Mouse (Mus musculus) spleen, embryonic (tissue): Measurements from ENCODE around the gene Lmntd1.

ENCODE experiments used
- CTCF ChIA-PET: fragments of 350-600 bp; sonication (Branson Sonifier 250); formaldehyde crosslinking; loops from one replicate; lab custom pipeline; 2022; lab: Charles Lee

Gene Lmntd1

DNA sequence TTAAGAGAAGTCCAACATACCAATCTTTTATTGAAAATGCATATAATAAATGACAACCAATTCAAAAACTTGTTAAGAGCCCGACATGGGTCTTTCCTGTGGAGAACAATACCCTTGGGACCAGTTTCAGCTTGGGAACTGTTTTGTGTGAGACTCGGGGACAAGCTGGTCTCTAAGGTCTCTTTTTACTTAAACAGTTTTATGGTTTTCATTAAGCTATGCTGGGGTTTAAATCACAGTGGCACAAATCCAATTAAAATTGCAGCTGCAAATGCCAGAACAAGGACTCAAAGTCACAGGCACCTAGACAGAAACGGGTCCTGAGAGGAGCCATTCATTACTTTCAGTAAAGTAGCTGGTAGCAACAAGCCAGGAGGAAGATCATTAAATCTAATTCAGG lies 8.9 kb downstream of the Lmntd1 start:
- CTCF ChIA-PET = no interaction called here

DNA sequence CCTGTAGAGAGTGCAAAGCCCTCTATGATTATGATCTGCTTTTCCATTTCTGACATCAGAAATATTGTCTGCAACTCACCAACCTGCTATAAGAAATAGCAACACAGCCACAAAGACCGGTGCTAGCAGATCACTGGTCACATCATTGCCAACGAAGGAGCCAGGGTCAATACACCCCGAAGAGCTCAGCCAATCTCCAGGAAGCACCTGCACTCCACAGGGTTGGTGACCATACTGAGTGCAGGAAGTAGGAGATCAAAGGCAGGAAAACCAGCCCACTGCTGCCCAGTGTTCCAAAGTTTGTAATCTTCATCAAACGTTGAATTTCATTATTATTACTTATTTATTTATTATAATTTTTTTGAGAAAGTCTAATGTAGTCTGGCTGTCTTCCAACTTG lies 9.5 kb downstream of the Lmntd1 start:
- CTCF ChIA-PET = no interaction called here

DNA sequence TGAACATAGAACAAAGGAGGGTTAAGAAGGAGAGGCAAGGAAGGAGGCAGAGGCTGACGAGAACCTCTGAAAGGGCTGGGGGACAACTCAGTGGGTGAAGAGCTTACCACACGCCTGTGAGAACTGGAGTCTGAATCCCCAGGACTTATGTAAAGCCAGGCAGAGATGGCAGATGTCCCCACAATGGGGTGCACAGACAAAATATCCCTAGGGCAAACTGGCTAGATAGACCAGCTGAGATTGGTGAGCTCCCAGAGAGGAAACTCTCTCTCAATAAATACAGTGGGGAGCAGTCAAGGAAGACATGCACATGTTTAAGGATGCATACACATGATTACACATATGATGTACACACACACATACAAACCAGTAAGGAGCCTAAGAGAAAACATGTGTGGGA lies 10.0 kb downstream of the Lmntd1 start:
- CTCF ChIA-PET = interaction anchor here (0.7 kb wide), 1 partner anchor 13 kb away, joined by 5 read pairs; no protein-coding TSS in a partner anchor

DNA sequence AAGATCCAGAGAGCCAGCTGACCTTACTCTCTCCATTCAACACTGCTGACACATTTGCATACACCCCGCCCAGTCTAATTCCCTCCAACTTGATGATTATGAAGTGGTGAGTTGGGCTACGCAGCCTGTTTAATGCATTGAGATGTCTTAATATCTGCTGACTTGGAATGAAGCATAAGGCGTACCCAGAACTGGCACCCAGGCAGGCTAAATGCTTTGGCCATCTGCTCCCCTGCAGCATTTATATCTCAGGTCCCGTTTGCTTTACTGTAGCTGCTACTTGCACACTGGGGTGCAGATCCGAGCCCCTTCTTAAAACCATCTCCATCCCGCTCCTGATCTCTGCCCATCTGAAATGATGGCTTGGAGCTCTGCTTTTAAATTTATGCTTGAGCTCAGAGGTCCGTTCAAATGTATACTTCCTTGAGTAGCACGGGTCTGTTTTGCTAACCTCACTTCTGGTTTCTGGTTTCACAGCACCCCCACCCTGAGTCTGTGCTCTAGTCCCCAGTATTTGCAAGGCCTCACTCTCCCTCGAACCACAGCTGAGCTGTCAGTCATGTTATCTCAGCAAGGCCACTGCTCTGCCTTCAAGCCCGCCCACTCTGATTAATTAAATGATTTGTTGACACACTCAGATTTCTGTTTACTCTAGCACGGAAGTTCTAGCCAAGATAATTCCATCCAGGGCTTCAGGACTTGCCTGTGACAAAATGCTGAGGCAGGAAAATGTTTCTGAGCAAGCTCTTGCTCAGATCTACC lies 15.1 kb downstream of the Lmntd1 start:
- CTCF ChIA-PET = interaction anchor here (0.6 kb wide), 1 partner anchor 1008 kb away, joined by 4 read pairs; no protein-coding TSS in a partner anchor

DNA sequence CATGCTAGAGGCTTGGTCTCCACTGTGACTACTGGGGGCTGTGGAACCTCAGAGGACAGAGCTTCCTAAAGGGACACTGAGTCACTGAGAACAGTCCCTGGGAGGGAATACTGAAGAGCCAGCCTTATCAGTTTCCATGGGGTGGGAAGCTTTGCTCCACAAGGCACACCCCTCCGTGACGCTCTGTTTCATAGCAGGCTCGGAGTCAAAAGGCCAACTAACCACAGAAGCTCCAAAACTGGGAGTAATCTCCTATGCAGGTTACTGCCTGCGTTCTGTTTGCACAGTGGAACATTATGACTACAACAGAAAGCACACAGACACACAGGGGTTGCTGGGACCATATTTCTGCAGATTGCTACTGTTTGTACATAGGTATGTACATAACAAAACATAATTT lies 18.2 kb downstream of the Lmntd1 start:
- CTCF ChIA-PET = no interaction called here

DNA sequence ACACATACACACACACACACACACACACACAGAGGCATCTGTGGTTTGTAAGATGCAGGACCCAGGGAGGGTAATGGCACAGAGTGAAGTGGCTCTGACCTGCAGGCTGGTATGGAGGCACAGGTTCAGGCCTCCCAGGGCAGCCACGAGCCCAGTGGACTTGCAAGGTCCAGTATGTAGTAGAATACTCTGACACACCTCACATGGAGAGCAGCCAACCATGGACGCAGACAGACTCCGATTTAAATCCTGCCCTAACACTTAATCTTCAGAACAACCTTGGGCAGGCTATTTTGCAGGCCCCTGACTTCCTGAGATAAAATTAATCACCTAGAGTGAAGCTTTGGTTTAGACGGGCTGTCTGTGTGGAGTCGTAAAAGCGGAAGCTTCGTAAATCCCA lies 20.1 kb downstream of the Lmntd1 start:
- CTCF ChIA-PET = no interaction called here

DNA sequence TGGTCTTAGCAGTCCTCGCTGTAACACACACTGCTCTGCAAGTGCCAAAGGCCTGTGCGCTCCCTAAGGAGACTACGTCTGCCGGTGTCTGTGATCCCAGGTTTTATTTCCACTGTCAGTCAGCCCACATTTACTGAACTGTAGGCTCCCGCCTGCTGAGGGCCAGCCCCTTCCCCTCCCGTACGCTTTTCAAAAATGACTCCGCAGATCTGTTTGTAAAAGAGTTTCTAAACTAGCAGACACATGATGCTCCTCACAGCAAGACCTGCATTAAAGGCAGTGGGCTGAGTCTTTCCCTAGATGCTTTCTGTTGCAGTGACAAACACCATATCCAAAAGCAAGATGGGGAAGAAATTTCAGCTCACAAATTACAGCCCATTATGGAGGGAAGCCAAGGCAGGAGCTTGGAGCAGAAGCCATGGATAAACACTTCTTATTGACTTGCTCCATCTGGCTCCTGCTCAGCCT lies 21.6 kb downstream of the Lmntd1 start:
- CTCF ChIA-PET = no interaction called here

DNA sequence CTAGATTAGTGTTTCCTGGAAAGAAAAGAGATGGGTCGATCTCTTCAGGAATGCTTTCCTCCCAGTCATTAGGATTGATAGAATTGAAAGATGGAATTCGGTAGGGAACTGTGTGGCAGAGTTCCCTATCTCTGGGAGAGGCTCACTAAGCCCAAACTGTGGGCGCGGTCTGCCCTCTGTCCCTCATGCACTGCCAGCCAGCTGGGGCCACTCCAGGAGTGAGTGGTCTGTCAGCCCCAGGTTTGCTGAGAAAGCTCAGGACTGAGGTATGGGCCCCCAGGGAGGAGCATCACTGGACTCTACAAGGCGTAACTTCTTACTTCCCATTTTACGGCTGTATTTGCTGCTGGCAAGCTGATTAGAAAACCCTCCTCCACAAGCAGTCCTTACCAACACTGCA lies 22.1 kb downstream of the Lmntd1 start:
- CTCF ChIA-PET = no interaction called here

DNA sequence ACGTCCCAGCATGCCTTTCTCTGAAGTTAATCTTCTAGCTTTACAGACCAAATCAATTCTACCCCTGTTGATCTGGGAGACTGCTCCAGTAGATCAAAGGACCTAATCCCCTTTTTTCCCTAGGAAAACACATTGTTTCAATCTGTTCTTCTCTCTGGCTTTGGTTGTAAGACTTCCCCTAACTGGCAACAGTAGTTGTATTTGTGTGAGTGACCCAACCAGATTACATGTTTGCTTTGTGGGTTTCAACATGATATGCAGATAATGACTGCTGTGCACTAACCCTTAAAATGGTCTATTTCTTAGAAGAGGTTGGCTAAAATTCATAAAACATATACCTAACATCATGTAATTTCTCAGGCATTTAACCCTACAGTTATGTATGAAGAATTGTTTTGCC lies 22.5 kb downstream of the Lmntd1 start:
- CTCF ChIA-PET = no interaction called here

DNA sequence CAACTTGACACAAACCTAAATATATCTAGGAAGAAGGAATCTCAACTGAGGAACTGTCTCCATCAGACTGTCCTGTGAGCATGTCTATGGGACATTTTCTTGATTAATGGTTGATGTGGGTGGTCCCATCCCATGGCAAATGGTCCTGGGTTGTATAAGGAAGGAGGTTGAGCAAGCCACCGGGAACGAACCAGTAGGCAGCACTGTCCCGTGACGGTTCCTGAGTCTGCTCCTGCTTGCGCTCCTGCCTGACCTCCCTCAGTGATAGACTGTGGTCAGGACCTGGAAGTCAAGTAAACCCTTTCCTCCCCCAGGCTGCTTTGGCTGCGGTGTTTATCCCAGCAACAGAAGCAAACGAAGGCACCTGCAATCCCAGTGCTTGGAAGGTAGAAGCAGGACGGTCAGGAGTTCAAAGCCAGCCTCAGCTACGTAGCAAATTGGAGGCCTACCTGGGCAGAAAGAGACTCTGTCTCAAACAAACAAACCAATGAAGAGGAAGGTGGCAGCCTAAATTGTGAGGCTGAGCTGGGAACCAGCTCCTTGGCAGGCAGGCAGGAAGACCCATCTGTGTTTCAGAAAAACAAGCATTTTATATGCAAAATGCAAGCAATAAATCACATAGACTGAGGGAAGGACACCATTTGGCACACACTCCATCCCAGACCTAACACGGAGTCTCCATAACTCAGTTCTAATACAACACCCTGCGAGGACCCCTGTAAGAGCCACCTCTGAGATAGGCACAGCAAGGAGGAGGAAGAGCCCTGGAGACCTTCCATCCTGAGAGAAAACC lies 23.4 kb downstream of the Lmntd1 start:
- CTCF ChIA-PET = no interaction called here

DNA sequence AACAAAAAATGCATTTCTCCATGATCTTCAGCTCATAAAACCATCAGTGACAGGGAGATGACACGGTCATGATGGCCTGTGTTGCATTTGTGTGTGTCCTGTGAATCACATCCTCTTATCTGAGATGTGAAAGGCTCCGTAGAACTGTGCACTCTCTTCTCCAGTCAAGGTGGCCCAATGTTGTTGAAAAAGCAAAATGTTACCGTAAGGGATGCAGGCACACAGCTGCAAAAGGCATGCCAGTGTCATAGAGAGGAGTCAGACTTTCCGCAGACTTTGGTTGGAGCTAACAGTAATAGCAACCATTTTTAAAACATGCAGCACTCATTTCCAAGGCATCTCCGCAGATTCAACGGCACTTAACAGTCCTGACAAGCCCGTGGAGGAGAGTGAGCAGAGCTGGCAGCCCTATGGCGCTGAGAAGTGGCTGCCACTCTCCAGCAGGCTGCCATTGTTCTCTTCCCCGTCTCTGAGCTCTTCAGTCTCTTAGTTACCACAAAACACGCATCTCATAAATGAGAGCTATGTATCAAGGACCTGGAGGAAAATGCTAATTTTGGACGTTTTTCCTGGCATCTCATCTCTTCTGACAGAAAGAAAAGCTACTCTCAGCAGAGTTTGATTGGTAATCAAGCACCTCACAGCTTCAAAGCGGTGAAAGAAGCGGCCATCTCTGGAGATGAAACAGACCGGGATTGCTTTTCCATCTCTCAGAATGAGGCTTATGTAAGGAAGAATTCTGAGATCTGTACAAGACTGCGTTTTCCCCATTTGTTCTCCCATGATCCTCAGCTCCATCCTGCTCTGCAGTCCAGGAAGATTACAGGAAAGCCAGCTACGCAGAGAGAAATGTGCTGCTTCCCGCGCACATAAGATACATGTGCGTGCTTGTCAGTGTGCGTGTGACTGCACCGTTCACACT lies 28.8 kb downstream of the Lmntd1 start:
- CTCF ChIA-PET = no interaction called here

DNA sequence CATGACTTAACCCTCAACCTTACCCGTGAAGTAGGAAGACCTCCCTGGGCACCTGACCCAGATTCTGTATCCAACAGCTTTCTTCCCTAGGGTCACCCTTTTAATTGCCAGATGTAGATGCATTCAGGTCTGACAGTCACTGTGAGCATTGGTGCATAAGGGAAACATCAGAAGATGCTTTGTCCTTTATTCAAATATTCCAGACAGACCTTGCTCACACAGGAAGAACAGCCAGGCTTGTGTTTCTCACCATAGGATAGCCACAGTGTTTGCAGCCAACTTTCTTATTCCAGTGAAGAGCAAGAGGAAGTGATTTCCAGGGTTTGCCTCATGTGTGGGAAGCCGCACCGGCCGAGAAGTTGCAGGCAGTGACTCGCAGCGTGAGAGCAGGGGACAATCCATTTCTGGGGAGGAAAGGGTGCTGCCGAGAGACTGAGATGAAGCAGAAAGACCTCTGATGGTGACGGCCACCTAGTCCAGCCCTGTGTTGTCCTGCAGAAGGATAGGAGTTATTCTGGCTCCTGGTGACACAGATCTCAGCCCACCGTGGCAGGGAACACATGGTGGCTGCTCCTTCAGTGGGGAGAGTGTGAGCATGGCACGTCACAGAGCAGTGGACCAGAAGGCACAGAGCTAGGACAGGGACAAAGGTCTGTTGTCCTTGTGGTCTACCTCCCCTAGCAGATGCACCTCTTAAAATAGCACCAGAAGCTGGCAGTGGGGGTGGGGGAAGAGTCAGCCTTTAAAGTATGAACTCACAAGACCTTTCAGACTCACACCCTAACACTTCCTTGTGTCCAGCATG lies 32.6 kb downstream of the Lmntd1 start:
- CTCF ChIA-PET = no interaction called here

DNA sequence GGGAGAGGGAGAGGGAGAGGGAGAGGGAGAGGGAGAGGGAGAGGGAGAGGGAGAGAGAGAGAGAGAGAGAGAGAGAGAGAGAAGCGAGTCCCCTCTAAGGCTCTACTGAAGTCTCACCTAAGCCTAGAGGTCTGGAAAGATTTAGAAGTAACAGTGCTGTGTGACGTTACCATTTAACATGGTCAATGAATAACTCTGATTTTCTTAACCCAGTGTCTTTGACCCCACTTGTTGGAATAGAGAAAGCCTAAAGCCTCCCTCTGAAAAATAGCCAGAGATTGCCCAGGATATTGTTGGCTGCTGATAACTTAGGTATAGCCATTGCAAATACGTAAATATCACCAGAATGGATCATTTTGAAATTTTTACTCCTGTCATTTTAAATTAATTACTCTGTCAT lies 34.4 kb downstream of the Lmntd1 start:
- CTCF ChIA-PET = no interaction called here

DNA sequence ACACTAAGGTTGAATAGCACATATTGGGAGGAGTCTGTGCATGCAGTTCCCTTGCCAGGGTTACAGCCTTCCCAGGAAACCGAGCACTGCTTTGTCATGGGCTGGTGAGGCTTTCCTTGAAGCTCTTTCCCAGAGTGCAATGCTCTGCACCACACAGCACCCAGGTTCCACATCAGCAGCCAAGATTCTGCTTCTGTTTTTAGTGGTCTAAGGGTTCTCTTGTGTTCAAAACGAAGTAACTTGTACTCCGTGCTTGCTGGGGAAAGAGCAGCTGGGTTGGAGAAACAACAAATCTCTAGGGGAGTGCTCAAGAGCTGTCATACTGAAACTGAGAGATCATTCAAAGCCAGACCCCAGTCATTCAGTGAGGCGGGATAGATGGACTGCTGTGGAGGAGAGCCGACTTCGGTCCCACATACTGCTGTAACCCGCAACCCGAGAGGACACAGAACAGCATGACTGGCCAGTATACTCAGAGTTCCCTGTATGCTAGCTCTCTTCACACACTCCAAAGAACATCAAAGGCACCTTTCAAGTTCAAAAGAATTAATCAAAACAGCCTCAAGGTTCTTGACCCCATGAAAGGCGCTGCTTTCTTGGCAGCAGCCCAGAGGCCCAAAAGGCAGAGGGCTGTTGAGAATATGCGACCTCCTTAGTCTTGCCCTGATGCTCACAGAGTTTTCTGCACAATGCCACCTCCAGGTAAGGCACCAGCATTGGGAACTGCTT lies 35.5 kb downstream of the Lmntd1 start:
- CTCF ChIA-PET = interaction anchor here (0.6 kb wide), 1 partner anchor 242 kb away, joined by 10 read pairs; no protein-coding TSS in a partner anchor

DNA sequence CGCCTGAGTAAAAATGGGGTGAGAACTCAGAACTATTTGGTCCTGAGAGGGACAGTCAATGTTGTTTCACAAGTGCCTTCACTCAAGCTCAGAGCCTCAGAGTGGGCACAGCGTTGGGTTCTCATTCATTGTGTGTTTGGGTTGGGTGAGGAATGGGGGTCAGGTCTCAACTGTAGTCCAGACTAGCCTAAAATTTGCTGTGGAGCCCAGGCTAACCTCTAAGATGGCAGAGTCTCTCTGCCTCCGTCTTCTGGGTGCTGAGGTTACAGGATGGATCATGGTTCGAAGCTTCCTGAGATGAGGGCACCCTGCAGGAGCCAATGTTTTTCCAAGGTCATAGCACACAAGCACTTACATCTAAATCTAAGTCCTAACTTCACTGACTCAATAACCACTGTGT lies 37.4 kb downstream of the Lmntd1 start:
- CTCF ChIA-PET = no interaction called here

DNA sequence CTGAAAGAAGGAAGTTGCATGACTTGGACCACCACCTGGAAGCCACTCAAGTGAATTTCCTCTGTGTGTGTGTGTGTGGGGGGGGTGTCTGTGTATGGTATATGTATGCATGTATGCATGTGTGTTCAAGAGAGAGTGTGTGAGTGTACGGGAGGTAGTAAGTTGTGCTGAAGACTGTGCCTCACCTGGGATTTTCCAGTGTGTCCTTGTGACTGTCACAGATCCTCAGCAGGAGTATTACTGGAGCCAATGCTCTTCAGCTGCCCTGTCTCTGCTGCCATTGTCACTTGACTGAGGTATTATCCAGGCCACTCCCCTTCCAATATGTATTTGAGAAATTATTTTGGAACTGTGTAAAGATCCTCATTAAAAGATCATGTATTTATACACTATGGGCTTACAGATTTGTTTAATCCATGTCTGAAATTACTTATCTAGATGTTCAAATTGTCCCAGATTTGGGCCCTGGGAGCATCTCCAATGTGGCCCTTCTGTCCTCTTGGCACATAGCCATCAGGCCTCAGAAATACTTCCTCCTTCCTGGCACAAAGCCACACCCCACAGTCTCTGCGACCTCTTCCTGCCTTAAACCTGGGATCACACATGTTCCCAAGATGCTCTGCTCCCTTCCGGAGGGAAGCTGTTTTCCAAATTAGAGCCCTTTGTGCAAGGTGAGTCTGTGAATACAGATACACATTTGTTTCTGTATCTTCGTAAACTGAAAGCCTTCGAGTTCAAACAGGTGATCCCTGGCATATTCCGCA lies 40.7 kb downstream of the Lmntd1 start:
- CTCF ChIA-PET = no interaction called here

DNA sequence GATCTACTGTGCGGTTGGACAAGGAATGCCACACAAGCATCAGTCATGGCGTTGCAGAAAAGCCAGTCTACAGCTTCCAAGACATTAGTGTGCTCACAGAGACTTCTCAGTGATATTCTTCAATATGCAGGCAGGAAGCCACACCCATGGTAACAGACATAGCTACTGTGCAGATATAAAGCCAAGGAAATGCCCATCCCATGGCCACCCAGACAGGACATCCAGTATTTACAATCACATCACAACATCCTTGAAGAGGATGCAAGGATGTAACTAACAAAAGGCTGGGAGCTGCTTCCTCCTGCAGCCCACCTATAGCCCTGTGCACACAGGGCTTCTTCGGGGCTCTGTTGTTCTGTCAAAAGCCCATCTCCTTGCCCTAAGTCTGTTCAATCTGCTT lies 45.4 kb downstream of the Lmntd1 start:
- CTCF ChIA-PET = no interaction called here

DNA sequence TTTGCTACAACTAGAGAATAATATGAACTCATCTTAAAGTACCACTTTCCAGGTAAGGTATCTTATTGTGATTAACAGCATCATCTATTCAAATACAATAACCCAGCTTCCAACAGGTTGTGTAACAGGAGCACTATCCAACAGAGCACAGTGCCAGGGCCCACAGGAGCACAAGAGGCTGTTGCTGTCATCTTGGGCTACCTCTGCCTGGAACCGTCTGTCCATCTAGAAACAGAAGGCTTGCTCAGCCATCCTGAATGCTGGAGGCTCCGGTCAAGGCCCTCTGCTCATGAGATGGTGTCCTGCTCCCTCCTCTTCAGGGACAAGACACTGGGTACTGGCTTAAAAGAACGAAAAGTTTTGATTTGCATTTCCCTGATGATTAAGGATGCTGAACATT lies 46.3 kb downstream of the Lmntd1 start:
- CTCF ChIA-PET = no interaction called here

DNA sequence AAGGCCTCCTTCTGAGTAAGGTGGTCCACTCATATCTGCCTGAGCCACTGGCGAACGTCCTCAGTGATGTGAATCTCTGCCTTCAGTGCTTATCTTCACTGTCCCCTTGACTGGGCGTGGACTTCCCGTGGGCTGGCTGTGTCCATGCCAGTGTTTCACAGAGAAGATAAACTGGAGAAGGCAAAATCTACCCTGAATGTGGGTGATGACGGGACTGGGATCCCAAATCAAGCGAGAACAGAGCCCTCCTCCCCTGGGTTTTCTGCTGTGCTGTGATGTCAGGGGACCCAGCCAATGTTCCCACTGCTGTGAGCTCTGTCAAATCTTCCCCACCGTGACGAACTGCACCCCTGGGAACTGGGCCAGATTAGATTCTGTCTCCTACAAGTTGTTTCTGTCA lies 46.8 kb downstream of the Lmntd1 start:
- CTCF ChIA-PET = no interaction called here

DNA sequence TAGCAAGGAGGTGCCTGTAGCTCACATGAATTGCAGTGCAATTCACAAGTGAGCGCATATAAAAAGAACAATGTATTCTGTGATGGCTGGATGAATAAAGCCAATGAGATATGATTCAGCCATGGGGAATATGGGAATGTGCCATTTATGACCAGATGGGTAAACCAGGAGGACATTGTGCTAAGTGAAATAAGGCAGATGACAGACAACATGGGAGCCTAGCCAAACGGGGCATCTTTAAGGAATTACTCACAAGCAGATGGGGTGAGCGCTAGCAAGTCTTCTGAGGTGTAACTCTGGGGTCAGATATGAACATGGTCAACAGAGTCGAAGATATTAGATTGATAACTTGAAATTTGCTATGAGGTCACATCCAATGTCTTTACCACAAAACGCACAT lies 48.5 kb downstream of the Lmntd1 start:
- CTCF ChIA-PET = no interaction called here
